Mouse (Mus musculus) ES-E14 (cell line): ENCODE measurements around the gene Cntn2. TPM values are rescaled to one million over a fixed set of nuclear protein-coding genes. Genes with fewer than 3 reads are reported as not detected.

ENCODE experiments used
- DNase-seq: peaks from one replicate; pipeline ENCODE4 v3.0.0-alpha.2; 2013; ENCODE audit warnings: low read depth, low spot score
- H3K27ac ChIP-seq: 2 replicates; pipeline ENCODE4 v1.5.1; 2012; ENCODE audit warnings: low read depth, mild to moderate bottlenecking, low read length, moderate library complexity, mixed read lengths; ENCODE audit not compliant: poor library complexity, insufficient read depth, severe bottlenecking
- H3K36me3 ChIP-seq: 2 replicates; pipeline ENCODE4 v1.6.1; 2012; ENCODE audit warnings: mild to moderate bottlenecking, low read length, moderate library complexity, mixed read lengths; ENCODE audit not compliant: control insufficient read depth, poor library complexity, insufficient read depth, severe bottlenecking
- H3K4me1 ChIP-seq, 2 experiments: fragments of 150-350 bp in 1 of 2; sonication (generic) in 1 of 2; 2 replicates each; pipeline ENCODE4 v1.6.1; 2012; ENCODE audit warnings: low read length in 2 of 2, mild to moderate bottlenecking in 1 of 2, mixed read lengths in 1 of 2; ENCODE audit not compliant: control insufficient read depth in 2 of 2, insufficient read depth in 2 of 2, poor library complexity in 1 of 2
- H3K4me3 ChIP-seq, 2 experiments: fragments of 150-350 bp in 1 of 2; sonication (generic) in 1 of 2; 2 replicates each; pipeline ENCODE4 v1.5.1; 2012; ENCODE audit warnings: low read length in 2 of 2, low read depth in 1 of 2, mild to moderate bottlenecking in 1 of 2, mixed read lengths in 1 of 2; ENCODE audit not compliant: insufficient read depth in 1 of 2, poor library complexity in 1 of 2, severe bottlenecking in 1 of 2
- H3K9ac ChIP-seq: 2 replicates; pipeline ENCODE4 v1.6.1; 2012; ENCODE audit warnings: low read depth, mild to moderate bottlenecking, low read length, mixed read lengths; ENCODE audit not compliant: poor library complexity, insufficient read depth, severe bottlenecking
- H3K9me3 ChIP-seq: fragments of 150-350 bp; sonication (generic); 2 replicates; pipeline ENCODE4 v1.6.1; 2012; ENCODE audit warnings: low read depth, mild to moderate bottlenecking, low read length; ENCODE audit not compliant: control insufficient read depth, insufficient read depth
- CHD2 ChIP-seq: IDR thresholded peaks from 2 replicates; pipeline ENCODE4 v1.6.1; 2014; ENCODE audit warnings: mild to moderate bottlenecking, low read depth, low read length, inconsistent platforms
- HCFC1 ChIP-seq: IDR thresholded peaks from 2 replicates; pipeline ENCODE4 v1.6.1; 2012; ENCODE audit warnings: low read length, inconsistent platforms, borderline replicate concordance; ENCODE audit not compliant: insufficient read depth
- MAFK ChIP-seq: IDR thresholded peaks from 2 replicates; pipeline ENCODE4 v1.6.1; 2014; ENCODE audit warnings: mild to moderate bottlenecking, low read depth, low read length, inconsistent platforms; ENCODE audit not compliant: insufficient read depth
- ZC3H11A ChIP-seq: IDR thresholded peaks from 2 replicates; pipeline ENCODE4 v1.6.1; 2012; ENCODE audit warnings: low read depth, mild to moderate bottlenecking, inconsistent platforms, low read length, borderline replicate concordance
- ZNF384 ChIP-seq: IDR thresholded peaks from 2 replicates; pipeline ENCODE4 v1.6.1; 2012; ENCODE audit warnings: low read depth, low read length, inconsistent platforms
- in situ Hi-C, 2 experiments: fragments of 600-800 bp; cut with MboI; formaldehyde crosslinking; loops; one replicate each; pipeline ENCODE4 v1.15.1; 2025; ENCODE audit warnings: low sequenced_read_pairs in 2 of 2, inconsistent platforms in 1 of 2; ENCODE audit not compliant: unreplicated experiment in 2 of 2
- total RNA-seq: library from RNA; depleted of rRNA; stranded (reverse); fragments of 300-350 nt; gene quantifications from 2 replicates; pipeline ENCODE4 v1.2.3, GENCODE M21; 2012

Gene Cntn2
- total RNA-seq, 1 experiment: 2.9 TPM

- Histone ChIP-seq H3K36me3 (no peaks in the 10 kb centered on the region; the same call in 1 of the 2 replicates), H3K9ac (no peak overlapping the region), H3K27ac (no peak overlapping the region), H3K4me3 (no peak overlapping the region), H3K4me1 (peaks cover 0 to 7% of the 10 kb centered on the region in 2 experiments; a peak in 1 of 4 replicates), H3K9me3 (no peaks in the 10 kb centered on the region)
- DNase-seq: peak; percentile 71
- TF ChIP-seq MAFK (peak; percentile 78), HCFC1 (no peak)
- in situ Hi-C loops: no loop called here
Measured at GRCm38 (mm10) chr1:132523920-132524319, 19.1 kb downstream of the Cntn2 start.

- TF ChIP-seq HCFC1 (no peak), ZNF384 (no peak), MAFK (no peak), CHD2 (no peak), ZC3H11A (no peak)
- in situ Hi-C loops: no loop called here
- Histone ChIP-seq H3K36me3 (no peaks in the 10 kb centered on the region; the same call in 1 of the 2 replicates), H3K4me1 (peaks cover 0 to 7% of the 10 kb centered on the region in 2 experiments; a peak in 1 of 4 replicates), H3K27ac (no peak overlapping the region), H3K9me3 (no peaks in the 10 kb centered on the region), H3K9ac (no peak overlapping the region), H3K4me3 (no peak overlapping the region)
- DNase-seq: no peak
Measured at GRCm38 (mm10) chr1:132523048-132523447, 20.0 kb downstream of the Cntn2 start.

GRCm38 (mm10) chr1:132520764-132521163 is 22.3 kb downstream of the Cntn2 start:
- Histone ChIP-seq H3K27ac (no peak overlapping the region), H3K4me1 (peaks cover 0 to 7% of the 10 kb centered on the region in 2 experiments; a peak in 1 of 4 replicates), H3K4me3 (peak overlapping the region; percentile 45 to 62), H3K9ac (peak overlapping the region; percentile 61), H3K36me3 (no peaks in the 10 kb centered on the region; the same call in 1 of the 2 replicates), H3K9me3 (no peaks in the 10 kb centered on the region)
- DNase-seq: peak; percentile 56
- no peak for TF ChIP-seq ZNF384
- no peak for TF ChIP-seq MAFK
- in situ Hi-C loops: no loop called here

GRCm38 (mm10) chr1:132519734-132520133 is 23.3 kb downstream of the Cntn2 start:
- no peaks in the 10 kb centered on the region; the same call in 1 of the 2 replicates for H3K36me3 ChIP-seq
- no peak overlapping the region for H3K4me3 ChIP-seq
- no peak for DNase-seq
- no peak overlapping the region for H3K27ac ChIP-seq
- peaks cover 0 to 7% of the 10 kb centered on the region in 2 experiments; a peak in 1 of 4 replicates for H3K4me1 ChIP-seq
- no peak overlapping the region for H3K9ac ChIP-seq
- in situ Hi-C loops: no loop called here
- TF ChIP-seq CHD2: no peak
- TF ChIP-seq MAFK: no peak
- TF ChIP-seq ZC3H11A: no peak
- TF ChIP-seq ZNF384: no peak
- no peak for TF ChIP-seq HCFC1
- H3K9me3 ChIP-seq: no peaks in the 10 kb centered on the region

- Histone ChIP-seq H3K4me3 (no peak overlapping the region), H3K27ac (no peak overlapping the region), H3K9me3 (no peaks in the 10 kb centered on the region), H3K4me1 (peaks cover 0 to 8% of the 10 kb centered on the region in 2 experiments; a peak in 1 of 4 replicates), H3K36me3 (no peaks in the 10 kb centered on the region; the same call in 1 of the 2 replicates), H3K9ac (no peak overlapping the region)
- DNase-seq: no peak
- TF ChIP-seq CHD2: no peak
- no peak for TF ChIP-seq MAFK
- in situ Hi-C loops: no loop called here
Measured at GRCm38 (mm10) chr1:132518621-132519020, 24.4 kb downstream of the Cntn2 start.
